Mouse (Mus musculus): ENCODE results near the gene Nyx. TPM values are rescaled to one million over a fixed set of nuclear protein-coding genes. Genes with fewer than 3 reads are reported as not detected.
"Not testable (repeated sequence)": the region's sequence is repeated elsewhere in the genome, so short reads cannot be mapped to it uniquely, and the experiment has no call there.

Nyx gene
- 0.04 TPM in 1 of 2 replicates, not detected in the other for polyA plus RNA-seq (2015; fragmentation: Nextera tagmentation; extraction: Ambion mirVana)

GRCm38 (mm10) chrX:13465810-13466209, at the start of gene Nyx:
Gene Nyx (plus strand): TSS chrX:13466110.
- H3K27me3 ChIP-seq = no peaks in the 10 kb centered on the region
- H3K36me3 ChIP-seq (ENCODE audit: poor library complexity, severe bottlenecking) = no peaks in the 10 kb centered on the region
- H3K9me3 ChIP-seq (replicated peaks) = no peaks in the 10 kb centered on the region
- H3K9ac ChIP-seq = no peak within 1 kb of the TSS
- ATAC-seq = no peak
- no peaks in the 10 kb centered on the region for H3K4me1 ChIP-seq
- no peak within 1 kb of the TSS for H3K4me2 ChIP-seq
- whole genome bisulfite sequencing = 85% methylated on average over 3 of the region's 3 CpGs
- no peak within 1 kb of the TSS for H3K27ac ChIP-seq
- no peak within 1 kb of the TSS for H3K4me3 ChIP-seq

DNA sequence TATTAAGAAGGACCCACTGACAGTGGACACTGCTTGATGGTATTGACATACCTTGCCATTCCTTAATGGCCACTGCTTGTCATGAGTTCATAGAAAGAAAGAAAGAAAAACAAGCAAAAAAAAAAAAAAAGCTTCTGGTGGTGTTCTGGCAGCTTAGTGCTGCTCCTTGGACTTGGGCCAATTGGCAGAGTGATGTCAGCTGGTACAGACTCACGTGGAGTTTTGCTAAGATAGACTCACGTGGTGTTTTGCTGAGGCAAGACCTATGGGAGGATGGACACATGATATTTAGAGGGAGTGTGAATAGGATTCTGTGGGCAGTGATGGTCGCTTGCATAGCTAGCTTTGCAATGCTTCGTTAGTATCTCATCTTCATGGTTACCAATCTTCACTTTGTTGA, 43.9 kb upstream of the Nyx start:
- no peak overlapping the region for H3K4me3 ChIP-seq
- no peak overlapping the region for H3K4me2 ChIP-seq
- H3K27ac ChIP-seq = no peak overlapping the region
- no peaks in the 10 kb centered on the region for H3K36me3 ChIP-seq (ENCODE audit: poor library complexity, severe bottlenecking)
- H3K27me3 ChIP-seq = no peaks in the 10 kb centered on the region
- H3K4me1 ChIP-seq = no peaks in the 10 kb centered on the region
- ATAC-seq = no peak
- 63% methylated on average over 4 of the region's 4 CpGs for WGBS
- no peak overlapping the region for H3K9ac ChIP-seq
- H3K9me3 ChIP-seq (replicated peaks) = no peaks in the 10 kb centered on the region

DNA sequence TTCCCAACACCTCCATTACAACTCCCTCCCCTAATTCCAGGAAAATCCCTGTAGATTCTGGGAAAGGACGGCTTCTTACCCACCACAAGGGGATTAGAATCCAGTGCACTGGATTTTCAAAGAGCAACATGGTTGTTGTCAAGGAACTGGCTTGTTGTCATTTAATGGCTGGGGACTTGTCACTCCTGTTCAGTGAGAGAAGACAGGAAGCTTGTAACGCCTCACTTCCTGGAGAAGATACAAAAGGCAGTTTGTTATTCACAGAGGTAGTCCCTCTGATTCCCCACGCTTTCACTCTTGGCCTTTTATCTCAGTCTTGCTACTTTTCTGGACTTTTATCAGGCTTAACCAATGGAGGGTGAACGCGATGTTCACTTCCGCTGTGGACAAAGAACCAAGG, 34.5 kb upstream of the Nyx start:
- no peak overlapping the region for H3K9ac ChIP-seq
- H3K4me3 ChIP-seq = no peak overlapping the region
- no peaks in the 10 kb centered on the region for H3K36me3 ChIP-seq (ENCODE audit: poor library complexity, severe bottlenecking)
- H3K4me2 ChIP-seq = no peak overlapping the region
- H3K9me3 ChIP-seq (replicated peaks) = no peaks in the 10 kb centered on the region
- peaks cover 7% of the 10 kb centered on the region for H3K27me3 ChIP-seq
- no peaks in the 10 kb centered on the region for H3K4me1 ChIP-seq
- no peak for ATAC-seq
- no peak overlapping the region for H3K27ac ChIP-seq
- 62% methylated on average over 6 of the region's 6 CpGs for WGBS

DNA sequence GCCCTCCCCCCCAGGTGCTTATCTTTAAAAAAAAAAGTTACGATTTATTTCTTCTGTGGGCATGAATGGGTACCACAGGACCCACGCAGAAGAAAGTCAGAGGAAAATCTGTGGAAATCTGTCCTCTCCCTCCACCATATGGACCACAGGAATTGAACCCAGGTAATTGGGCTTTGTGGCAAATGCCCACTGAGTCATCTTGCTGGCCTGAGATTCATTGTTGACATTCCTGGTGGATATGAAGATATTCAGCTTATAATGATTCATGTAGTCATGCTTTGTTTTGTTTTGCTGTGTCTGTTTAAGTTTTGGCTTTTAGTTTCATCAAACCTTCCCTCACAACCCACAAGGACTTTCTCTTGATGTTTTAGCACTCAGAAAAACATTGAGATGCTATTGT, 29.9 kb upstream of the Nyx start:
- H3K4me1 ChIP-seq; H3K9me3 ChIP-seq (replicated peaks); H3K4me2 ChIP-seq; ATAC-seq; H3K27ac ChIP-seq; H3K9ac ChIP-seq; H3K4me3 ChIP-seq; H3K36me3 ChIP-seq (ENCODE audit: poor library complexity, severe bottlenecking); H3K27me3 ChIP-seq: not testable (repeated sequence)
- 81% methylated on average over 2 of the region's 2 CpGs for WGBS

DNA sequence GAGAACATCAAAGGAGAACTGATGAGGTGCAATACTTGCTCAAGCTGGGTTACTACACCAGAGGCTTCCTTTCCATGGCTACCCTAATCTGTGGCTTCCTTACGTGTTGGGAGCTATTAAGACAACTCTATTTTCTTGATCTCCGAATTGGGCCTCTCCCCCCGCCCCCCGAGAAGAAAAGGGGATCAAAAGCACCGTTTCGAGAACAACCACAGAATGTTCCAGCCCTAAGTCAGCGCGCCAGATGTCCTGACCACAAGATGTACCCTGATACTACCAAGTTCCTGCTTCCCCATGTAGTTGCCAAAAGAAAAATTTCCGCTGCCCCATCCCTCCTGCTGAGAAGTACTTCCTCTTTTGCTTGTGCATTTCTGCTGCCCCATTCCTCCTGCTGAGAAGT, 9.4 kb upstream of the Nyx start:
- not testable (repeated sequence) for H3K9me3 ChIP-seq (replicated peaks); H3K27me3 ChIP-seq; H3K27ac ChIP-seq; H3K4me3 ChIP-seq; ATAC-seq; H3K9ac ChIP-seq; H3K4me1 ChIP-seq; H3K4me2 ChIP-seq; H3K36me3 ChIP-seq (ENCODE audit: poor library complexity, severe bottlenecking)
- WGBS = 91% methylated on average over 9 of the region's 9 CpGs

- H3K4me1 ChIP-seq = no peaks in the 10 kb centered on the region
- H3K4me2 ChIP-seq = no peak overlapping the region
- no peak for ATAC-seq
- H3K9ac ChIP-seq = no peak overlapping the region
- H3K27ac ChIP-seq = no peak overlapping the region
- 83% methylated on average over 1 of the region's 1 CpGs for WGBS
- no peaks in the 10 kb centered on the region for H3K9me3 ChIP-seq (replicated peaks)
- H3K4me3 ChIP-seq = no peak overlapping the region
- H3K27me3 ChIP-seq = no peaks in the 10 kb centered on the region
- no peaks in the 10 kb centered on the region for H3K36me3 ChIP-seq (ENCODE audit: poor library complexity, severe bottlenecking)
Observed at GRCm38 (mm10) chrX:13458766-13459165, 7.1 kb upstream of the Nyx start.

DNA sequence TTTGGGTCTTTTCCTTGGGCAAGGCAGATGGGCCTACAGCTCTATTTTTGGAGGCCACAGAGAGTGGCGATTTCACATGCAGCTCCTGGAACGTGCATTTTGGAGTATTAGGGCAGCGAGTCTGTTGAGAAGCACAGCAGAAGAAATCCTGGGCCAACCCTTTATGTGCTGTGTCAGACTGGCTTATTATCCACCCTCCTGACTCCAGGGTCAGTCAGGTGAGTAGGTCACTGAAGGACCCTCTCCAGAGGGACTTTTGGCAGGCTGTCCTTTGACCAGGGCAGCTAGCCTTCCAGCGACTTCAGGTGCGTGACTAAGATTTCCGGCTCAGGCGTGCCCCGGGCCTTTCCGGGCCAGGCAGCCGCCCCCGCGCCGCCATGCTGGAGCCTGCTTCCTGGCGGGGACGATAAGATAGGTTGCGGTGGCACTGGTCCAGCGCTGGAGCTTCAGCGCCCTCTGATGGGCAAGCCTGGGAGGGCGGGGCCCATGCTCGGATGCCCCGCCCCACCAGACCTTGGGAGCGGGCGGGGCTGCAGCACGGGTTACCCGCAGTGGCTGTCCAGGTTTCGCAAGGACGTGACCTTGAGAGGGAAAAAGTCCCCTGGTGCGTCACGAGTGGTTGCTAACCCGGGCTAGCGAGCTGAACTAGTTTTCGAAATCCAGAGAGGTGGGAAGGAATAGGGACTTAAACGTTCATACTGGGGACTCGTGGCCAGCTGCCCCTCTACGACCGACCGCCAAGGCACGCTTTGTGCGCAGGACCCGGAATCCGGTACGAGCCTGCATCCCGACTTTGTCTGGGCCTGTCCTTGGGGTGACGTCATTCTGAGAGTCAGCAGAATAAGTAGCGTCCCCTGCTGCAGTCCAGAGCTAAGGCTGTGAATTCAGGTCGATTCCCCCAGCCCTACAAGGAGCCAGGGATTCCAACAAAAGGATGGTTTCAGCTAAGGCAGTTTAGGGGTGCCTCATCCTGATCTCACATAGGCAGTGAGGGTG, 4.3 kb upstream of the Nyx start:
- peak overlapping the region; percentile 38 for H3K4me3 ChIP-seq
- H3K27me3 ChIP-seq = no peaks in the 10 kb centered on the region
- peak overlapping the region; percentile 57 for H3K4me2 ChIP-seq
- no peaks in the 10 kb centered on the region for H3K36me3 ChIP-seq (ENCODE audit: poor library complexity, severe bottlenecking)
- no peak overlapping the region for H3K27ac ChIP-seq
- H3K9ac ChIP-seq = peak overlapping the region; percentile 67
- 29% methylated on average over 46 of the region's 46 CpGs for WGBS
- ATAC-seq = peak; percentile 94
- no peaks in the 10 kb centered on the region for H3K4me1 ChIP-seq
- no peaks in the 10 kb centered on the region for H3K9me3 ChIP-seq (replicated peaks)

DNA sequence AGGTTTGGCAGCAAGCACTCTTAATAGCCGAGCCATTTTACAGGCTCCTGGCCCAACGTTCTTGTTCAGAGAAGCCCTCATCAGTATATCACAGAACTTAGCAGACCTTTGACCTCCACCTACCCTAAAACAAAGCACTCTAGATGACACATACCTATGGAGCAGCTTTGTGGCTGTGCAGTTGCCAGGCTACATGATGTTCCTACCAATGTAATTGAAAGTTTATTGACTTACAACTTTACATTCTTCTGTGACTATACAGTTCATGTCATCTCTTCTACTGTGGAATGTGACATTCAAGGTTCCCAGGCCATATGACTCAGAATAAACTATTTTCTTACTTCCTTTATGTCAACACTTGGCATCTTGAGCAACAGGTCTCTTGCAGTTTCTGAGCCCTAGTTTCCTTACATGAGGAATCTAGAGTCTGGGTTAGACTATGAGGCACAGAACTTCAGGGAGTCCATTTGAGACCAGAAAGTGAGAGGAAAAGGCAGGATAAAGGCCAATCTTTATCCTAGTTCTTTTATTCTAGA, 2.9 kb upstream of the Nyx start:
- no peak overlapping the region for H3K9ac ChIP-seq
- H3K4me1 ChIP-seq = no peaks in the 10 kb centered on the region
- no peaks in the 10 kb centered on the region for H3K9me3 ChIP-seq (replicated peaks)
- no peak overlapping the region for H3K27ac ChIP-seq
- no peaks in the 10 kb centered on the region for H3K36me3 ChIP-seq (ENCODE audit: poor library complexity, severe bottlenecking)
- no peak for ATAC-seq
- no peak overlapping the region for H3K4me2 ChIP-seq
- H3K4me3 ChIP-seq = no peak overlapping the region
- WGBS = 82% methylated on average over 2 of the region's 2 CpGs
- H3K27me3 ChIP-seq = no peaks in the 10 kb centered on the region

GRCm38 (mm10) chrX:13466681-13467080, 771 bp downstream of the Nyx start:
- no peak for ATAC-seq
- 100% methylated on average over 2 of the region's 2 CpGs for WGBS
- H3K4me3 ChIP-seq = no peak overlapping the region
- no peak overlapping the region for H3K9ac ChIP-seq
- H3K27me3 ChIP-seq = no peaks in the 10 kb centered on the region
- no peaks in the 10 kb centered on the region for H3K36me3 ChIP-seq (ENCODE audit: poor library complexity, severe bottlenecking)
- no peak overlapping the region for H3K27ac ChIP-seq
- no peaks in the 10 kb centered on the region for H3K4me1 ChIP-seq
- no peaks in the 10 kb centered on the region for H3K9me3 ChIP-seq (replicated peaks)
- H3K4me2 ChIP-seq = no peak overlapping the region

DNA sequence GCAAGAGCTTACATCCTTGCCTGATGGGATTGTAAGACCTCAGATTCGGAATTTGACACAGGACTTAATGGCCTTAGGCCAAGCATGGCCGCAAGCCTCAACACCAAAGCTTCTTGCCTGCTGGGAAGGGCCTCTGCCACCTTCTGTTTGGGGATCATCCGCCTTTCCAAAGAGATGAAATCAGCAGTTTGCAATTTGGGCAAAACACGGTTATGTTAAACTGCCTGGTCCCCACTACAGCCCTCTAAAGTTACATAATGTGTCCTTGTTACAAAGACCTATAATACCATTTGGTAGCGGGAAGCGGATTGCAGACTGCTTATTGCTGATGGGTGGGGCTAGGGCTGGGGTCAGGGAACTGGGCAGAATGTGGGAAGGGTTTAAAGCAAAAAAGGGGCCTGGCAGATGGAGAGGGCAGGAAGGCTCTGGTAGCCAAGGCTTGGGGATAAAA, 1.2 kb downstream of the Nyx start:
- H3K4me3 ChIP-seq = no peak overlapping the region
- H3K9me3 ChIP-seq (replicated peaks) = no peaks in the 10 kb centered on the region
- H3K27ac ChIP-seq = no peak overlapping the region
- H3K4me2 ChIP-seq = no peak overlapping the region
- no peak for ATAC-seq
- H3K4me1 ChIP-seq = no peaks in the 10 kb centered on the region
- no peak overlapping the region for H3K9ac ChIP-seq
- 80% methylated on average over 6 of the region's 6 CpGs for WGBS
- H3K27me3 ChIP-seq = no peaks in the 10 kb centered on the region
- no peaks in the 10 kb centered on the region for H3K36me3 ChIP-seq (ENCODE audit: poor library complexity, severe bottlenecking)

GRCm38 (mm10) chrX:13469160-13470116, 3.5 kb downstream of the Nyx start:
- Histone ChIP-seq H3K9me3 (replicated peaks) (no peaks in the 10 kb centered on the region), H3K4me2 (no peak overlapping the region), H3K36me3 (ENCODE audit: poor library complexity, severe bottlenecking) (no peaks in the 10 kb centered on the region), H3K4me3 (no peak overlapping the region), H3K9ac (no peak overlapping the region), H3K4me1 (no peaks in the 10 kb centered on the region), H3K27me3 (no peaks in the 10 kb centered on the region), H3K27ac (no peak overlapping the region)
- ATAC-seq = no peak
- 78% methylated on average over 9 of the region's 9 CpGs for WGBS

GRCm38 (mm10) chrX:13471925-13472324, 6.0 kb downstream of the Nyx start:
- Histone ChIP-seq H3K4me2 (no peak overlapping the region), H3K36me3 (ENCODE audit: poor library complexity, severe bottlenecking) (no peaks in the 10 kb centered on the region), H3K27me3 (no peaks in the 10 kb centered on the region), H3K9me3 (replicated peaks) (no peaks in the 10 kb centered on the region), H3K4me3 (no peak overlapping the region), H3K27ac (no peak overlapping the region), H3K9ac (no peak overlapping the region), H3K4me1 (no peaks in the 10 kb centered on the region)
- no peak for ATAC-seq
- 76% methylated on average over 3 of the region's 3 CpGs for WGBS

Data from forebrain, embryonic 13.5 days (tissue).